ENCODE assay signal across 9 mouse cellular contexts in genomic region chr7:4923586-4924364, GRCm38 (mm10). TPM values are rescaled to one million over a fixed set of nuclear protein-coding genes. Genes with fewer than 3 reads are reported as not detected.
A peak's percentile ranks its signal among the peaks of the same experiment; 100 is the strongest.
DNase-seq lines count a peak whose midpoint lies in the region; ATAC-seq lines count a peak whose summit lies in the region.
"Had no signal": no experiment of that assay in that cellular context is flagged by ENCODE, and none has a peak within 500 bp of the region (broad histone marks: within the 10 kb centered on the region; RNA-seq: fewer than 3 reads in every experiment).

No protein-coding gene starts in this region.

- 0 out of 2 replicates have a peak, but pooled peaks have one; percentile 1 for ATAC-seq in hindbrain, embryonic 15.5 days (ENCODE audit: low FRiP score, low read depth)
- ATAC-seq in limb, embryonic 11.5 days (ENCODE audit: insufficient number of reproducible peaks, low FRiP score, low TSS enrichment, low read depth), result 0 out of 2 replicates have a peak, but pooled peaks have one; percentile 2
- ATAC-seq in midbrain, embryonic 14.5 days (ENCODE audit: low FRiP score, low TSS enrichment), result no peak
- no peak for ATAC-seq in erythroid progenitor cell, adult 5-6 weeks (replicated peaks; ENCODE audit: low FRiP score, poor library complexity, severe bottlenecking)

- peak overlapping the region; percentile 57 for H3K9ac ChIP-seq in hindbrain, embryonic 15.5 days
- peak overlapping the region; percentile 67 for H3K9ac ChIP-seq in limb, embryonic 11.5 days (ENCODE audit: low read length)
- peak overlapping the region; percentile 68 for H3K9ac ChIP-seq in midbrain, embryonic 14.5 days (replicated peaks; ENCODE audit: low read length)

- DNase-seq in ovary, adult 18-20 months (ENCODE audit: low spot score), result peak; percentile 55
- no peak for DNase-seq in ovary, postnatal 10 days (ENCODE audit: low spot score)
- DNase-seq in cerebellum, adult 9-11 months, result peak; percentile 83
- DNase-seq in frontal cortex, postnatal 36 days (ENCODE audit: low spot score in 2 of 2), result peak; percentile 64 to 68
- DNase-seq in limb, embryonic 11.5 days (ENCODE audit: low spot score), result peak; percentile 66
- DNase-seq in midbrain, embryonic 14.5 days, result peak; percentile 72

- WGBS in hindbrain, embryonic 15.5 days, result 2% methylated on average over 37 of the region's 37 CpGs
- 4% methylated on average over 37 of the region's 37 CpGs for WGBS in limb, embryonic 11.5 days
- WGBS in midbrain, embryonic 14.5 days, result 4% methylated on average over 37 of the region's 37 CpGs

- H3K4me2 ChIP-seq in hindbrain, embryonic 15.5 days, result peak overlapping the region; percentile 96
- peak overlapping the region; percentile 71 for H3K4me2 ChIP-seq in limb, embryonic 11.5 days (ENCODE audit: low read depth, severe bottlenecking)
- peak overlapping the region; percentile 91 for H3K4me2 ChIP-seq in midbrain, embryonic 14.5 days (ENCODE audit: low read length)

- H3K4me3 ChIP-seq in hindbrain, embryonic 15.5 days, result peak overlapping the region; percentile 42
- H3K4me3 ChIP-seq in limb, embryonic 11.5 days (ENCODE audit: low read depth, low read length), result peak overlapping the region; percentile 20
- peak overlapping the region; percentile 41 for H3K4me3 ChIP-seq in midbrain, embryonic 14.5 days (replicated peaks; ENCODE audit: low read depth, low read length)

- H3K27ac ChIP-seq in hindbrain, embryonic 15.5 days (replicated peaks), result peak overlapping the region; percentile 99
- H3K27ac ChIP-seq in limb, embryonic 11.5 days (replicated peaks; ENCODE audit: low read depth, low read length), result peak overlapping the region; percentile 88
- H3K27ac ChIP-seq in midbrain, embryonic 14.5 days (replicated peaks; ENCODE audit: low read depth, low read length), result peak overlapping the region; percentile 98

- peaks cover 21% of the 10 kb centered on the region; the same call in 1 of the 2 replicates for H3K36me3 ChIP-seq in hindbrain, embryonic 15.5 days
- peaks cover 16% of the 10 kb centered on the region; the same call in 1 of the 2 replicates for H3K36me3 ChIP-seq in limb, embryonic 11.5 days (ENCODE audit: control insufficient read depth, insufficient read depth, low read length)
- H3K36me3 ChIP-seq in midbrain, embryonic 14.5 days (ENCODE audit: control insufficient read depth, insufficient read depth, low read length), result peaks cover 22% of the 10 kb centered on the region

- no peaks in the 10 kb centered on the region for H3K27me3 ChIP-seq in hindbrain, embryonic 15.5 days
- H3K27me3 ChIP-seq in limb, embryonic 11.5 days (ENCODE audit: control insufficient read depth, insufficient read depth, low read length), result no peaks in the 10 kb centered on the region
- H3K27me3 ChIP-seq in midbrain, embryonic 14.5 days (ENCODE audit: control insufficient read depth, insufficient read depth, low read length), result no peaks in the 10 kb centered on the region
- H3K27me3 ChIP-seq: Patski had no signal

- H3K9me3 ChIP-seq in hindbrain, embryonic 15.5 days, result no peaks in the 10 kb centered on the region
- no peaks in the 10 kb centered on the region for H3K9me3 ChIP-seq in limb, embryonic 11.5 days (ENCODE audit: control insufficient read depth, low read length)
- H3K9me3 ChIP-seq in midbrain, embryonic 14.5 days (ENCODE audit: control insufficient read depth, low read length), result no peaks in the 10 kb centered on the region

- peaks cover 53% of the 10 kb centered on the region for H3K4me1 ChIP-seq in hindbrain, embryonic 15.5 days (replicated peaks)
- peaks cover 53% of the 10 kb centered on the region for H3K4me1 ChIP-seq in limb, embryonic 11.5 days (ENCODE audit: control insufficient read depth, insufficient read depth, low read length)
- peaks cover 49% of the 10 kb centered on the region for H3K4me1 ChIP-seq in midbrain, embryonic 14.5 days (ENCODE audit: control insufficient read depth, insufficient read depth, low read length)

RNA-seq across cellular contexts. Expression of gene Ssc5d, which starts 1.8 kb away (rescaled TPM):
- polyA plus RNA-seq in hindbrain, embryonic 15.5 days (2015; fragmentation: Nextera tagmentation; extraction: Ambion mirVana), result 1.2 and 1.3 TPM in 2 replicates
- 1.7 and 1.9 TPM in 2 replicates for polyA plus RNA-seq in limb, embryonic 11.5 days (2014; fragmentation: Nextera tagmentation; extraction: Ambion mirVana)
- 0.12 and 0.84 TPM in 2 replicates for polyA plus RNA-seq in midbrain, embryonic 14.5 days (2014; fragmentation: Nextera tagmentation; extraction: Ambion mirVana)
- not detected in 2 replicates for total RNA-seq in erythroid progenitor cell, adult 5-6 weeks (2015; ENCODE audit: low replicate concordance)
- not detected in 2 replicates for total RNA-seq in erythroid progenitor cell, adult 5-6 weeks (2017; ENCODE audit: low replicate concordance)

RNA-seq across cellular contexts. Expression of gene Nat14, which starts 1.9 kb away (rescaled TPM):
- polyA plus RNA-seq in hindbrain, embryonic 15.5 days (2015; fragmentation: Nextera tagmentation; extraction: Ambion mirVana), result 35.3 and 35.8 TPM in 2 replicates
- 1.9 and 2.9 TPM in 2 replicates for polyA plus RNA-seq in limb, embryonic 11.5 days (2014; fragmentation: Nextera tagmentation; extraction: Ambion mirVana)
- polyA plus RNA-seq in midbrain, embryonic 14.5 days (2014; fragmentation: Nextera tagmentation; extraction: Ambion mirVana), result 24.0 and 28.9 TPM in 2 replicates
- 2.9 TPM in 1 of 2 replicates, not detected in the other for total RNA-seq in erythroid progenitor cell, adult 5-6 weeks (2015; ENCODE audit: low replicate concordance)
- total RNA-seq in erythroid progenitor cell, adult 5-6 weeks (2017; ENCODE audit: low replicate concordance), result 0.64 and 4.4 TPM in 2 replicates

RNA-seq across cellular contexts. Expression of gene Zfp628, which starts 8.8 kb away (rescaled TPM):
- 3.5 and 4.2 TPM in 2 replicates for polyA plus RNA-seq in hindbrain, embryonic 15.5 days (2015; fragmentation: Nextera tagmentation; extraction: Ambion mirVana)
- polyA plus RNA-seq in limb, embryonic 11.5 days (2014; fragmentation: Nextera tagmentation; extraction: Ambion mirVana), result 3.8 and 4.2 TPM in 2 replicates
- polyA plus RNA-seq in midbrain, embryonic 14.5 days (2014; fragmentation: Nextera tagmentation; extraction: Ambion mirVana), result 4.6 and 5.1 TPM in 2 replicates
- 7.1 and 8.6 TPM in 2 replicates for total RNA-seq in erythroid progenitor cell, adult 5-6 weeks (2015; ENCODE audit: low replicate concordance)
- 4.6 and 11.6 TPM in 2 replicates for total RNA-seq in erythroid progenitor cell, adult 5-6 weeks (2017; ENCODE audit: low replicate concordance)

RNA-seq across cellular contexts. Expression of gene Gm36210, which starts 17.5 kb away (rescaled TPM):
- 0.45 and 0.47 TPM in 2 replicates for polyA plus RNA-seq in hindbrain, embryonic 15.5 days (2015; fragmentation: Nextera tagmentation; extraction: Ambion mirVana)
- not detected in 2 replicates for polyA plus RNA-seq in limb, embryonic 11.5 days (2014; fragmentation: Nextera tagmentation; extraction: Ambion mirVana)
- 0.55 TPM in 1 of 2 replicates, not detected in the other for polyA plus RNA-seq in midbrain, embryonic 14.5 days (2014; fragmentation: Nextera tagmentation; extraction: Ambion mirVana)
- total RNA-seq in erythroid progenitor cell, adult 5-6 weeks (2015; ENCODE audit: low replicate concordance), result not detected in 2 replicates
- total RNA-seq in erythroid progenitor cell, adult 5-6 weeks (2017; ENCODE audit: low replicate concordance), result not detected in 2 replicates
- polyA plus RNA-seq: Patski had no signal

RNA-seq across cellular contexts. Expression of gene Sbk2, which starts 40.4 kb away (rescaled TPM):
- polyA plus RNA-seq in hindbrain, embryonic 15.5 days (2015; fragmentation: Nextera tagmentation; extraction: Ambion mirVana), result 0.12 and 0.18 TPM in 2 replicates
- polyA plus RNA-seq in limb, embryonic 11.5 days (2014; fragmentation: Nextera tagmentation; extraction: Ambion mirVana), result 0.08 and 0.18 TPM in 2 replicates
- not detected in 2 replicates for polyA plus RNA-seq in midbrain, embryonic 14.5 days (2014; fragmentation: Nextera tagmentation; extraction: Ambion mirVana)
- total RNA-seq in erythroid progenitor cell, adult 5-6 weeks (2015; ENCODE audit: low replicate concordance), result not detected in 2 replicates
- total RNA-seq in erythroid progenitor cell, adult 5-6 weeks (2017; ENCODE audit: low replicate concordance), result not detected in 2 replicates

Comparison
In these comparisons a context has a peak if more than half of its experiments do, and no peak if none do; other contexts are left out.
1. ATAC-seq: peak in hindbrain, embryonic 15.5 days (single experiment) and limb, embryonic 11.5 days (single experiment); none in midbrain, embryonic 14.5 days (single experiment) and erythroid progenitor cell, adult 5-6 weeks (single experiment).
2. Peak in every context shown above with its lines, with median percentiles within 50 percentile points of each other: H3K27ac ChIP-seq, H3K4me2 ChIP-seq, H3K4me3 ChIP-seq and H3K9ac ChIP-seq.